Mouse (Mus musculus): ENCODE measurements around the gene Ccdc148. TPM values are rescaled to one million over a fixed set of nuclear protein-coding genes. Genes with fewer than 3 reads are reported as not detected.

Gene Ccdc148
- total RNA-seq, 1 experiment from 2014 or later = 1.3 TPM

DNA sequence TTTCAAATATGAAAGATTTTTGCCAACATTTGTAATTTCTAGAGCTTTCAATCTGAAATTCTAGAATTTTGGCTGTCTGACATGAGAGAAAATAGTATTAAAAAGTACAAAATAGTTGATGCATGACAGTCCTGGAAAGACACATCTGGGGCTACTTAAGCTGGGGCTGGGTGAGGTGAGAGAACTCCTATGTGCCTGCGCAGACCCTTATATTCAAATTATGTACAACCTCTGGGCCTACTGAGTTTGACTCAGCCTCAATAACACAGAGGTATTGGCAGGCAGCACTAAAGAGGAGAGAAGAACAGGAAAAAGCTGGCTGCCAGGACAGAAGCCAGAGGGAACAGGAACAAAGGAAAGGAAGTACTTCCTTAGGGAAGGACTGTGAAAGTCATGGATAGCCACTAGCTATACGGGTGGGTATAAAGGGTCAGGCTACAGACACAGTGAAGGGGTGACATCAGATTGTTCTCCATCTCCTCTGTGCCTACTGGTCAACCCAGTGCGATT, 381.4 kb downstream of the Ccdc148 start:
- no peak for DNase-seq

DNA sequence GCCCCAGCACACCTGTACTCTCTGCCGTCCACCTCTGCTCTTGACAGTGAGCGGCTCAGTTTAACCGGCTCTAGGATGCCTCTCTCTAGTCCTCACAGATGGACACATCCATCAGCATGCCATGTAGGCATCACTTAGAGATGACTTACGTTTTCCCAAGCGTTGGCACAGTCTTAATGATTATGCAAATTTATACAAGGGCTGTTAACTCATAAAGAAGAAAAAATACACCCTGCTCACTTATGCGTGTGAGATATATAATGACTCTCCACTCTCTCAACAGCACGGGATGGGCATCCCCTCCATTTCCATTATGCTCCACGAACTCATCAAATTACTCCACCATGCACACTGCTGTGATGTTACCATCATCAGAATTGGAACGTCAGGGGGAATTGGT, 386.6 kb downstream of the Ccdc148 start:
- DNase-seq = no peak

Other genes with a start within 250 kb of the Ccdc148 start
- 57.3 and 68.1 TPM in 2 replicates for gene Pkp4, start 167 bp upstream of the Ccdc148 start, total RNA-seq (2021)

Data from adrenal gland, postnatal 25 days (tissue).